Mouse (Mus musculus) ovary, postnatal 10 days (tissue): ENCODE results near the gene Ano5.

Experiments used
- DNase-seq: peaks from one replicate; pipeline ENCODE4 v3.0.0; 2022; ENCODE audit warnings: low spot score

Ano5 gene

DNA sequence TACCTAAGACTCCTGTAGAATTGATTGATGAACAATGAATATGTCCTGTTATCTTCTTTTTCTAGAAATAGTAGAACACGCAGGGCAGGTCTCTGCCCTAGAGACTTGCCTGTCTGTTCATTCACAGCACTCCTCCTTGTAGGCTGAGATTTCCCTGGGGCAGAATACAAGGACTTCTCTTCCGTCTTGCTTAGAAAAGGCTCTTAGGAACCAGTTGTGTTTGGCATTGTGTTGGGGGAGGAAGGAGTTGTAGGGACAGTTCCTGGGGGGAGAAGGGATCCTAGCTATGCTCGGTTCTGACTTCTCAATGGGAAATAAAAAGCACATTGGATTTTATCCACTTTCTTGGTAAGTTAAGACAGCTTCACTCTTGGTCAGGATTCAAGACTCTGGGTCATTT is 118.4 kb downstream of the Ano5 start:
- DNase-seq: no peak

DNA sequence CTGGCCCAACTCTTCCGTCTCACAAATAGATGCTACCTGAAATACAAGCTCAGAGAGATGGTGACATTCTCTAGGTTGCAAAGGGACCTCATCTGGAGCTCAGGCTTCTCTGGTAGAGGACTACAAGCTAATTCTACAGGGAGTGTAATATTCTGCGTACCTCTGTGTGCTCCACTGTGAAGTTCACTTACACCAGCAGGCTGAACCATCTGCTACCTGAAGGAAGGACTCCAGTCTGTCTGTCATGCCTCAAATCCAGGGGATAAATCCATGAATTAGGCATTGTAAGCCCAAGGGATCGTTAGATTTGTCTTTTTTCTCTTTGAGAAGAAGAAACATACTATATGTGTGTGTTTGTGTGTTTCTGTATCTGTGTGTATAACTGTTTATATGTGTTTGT is 120.3 kb downstream of the Ano5 start:
- no peak for DNase-seq

DNA sequence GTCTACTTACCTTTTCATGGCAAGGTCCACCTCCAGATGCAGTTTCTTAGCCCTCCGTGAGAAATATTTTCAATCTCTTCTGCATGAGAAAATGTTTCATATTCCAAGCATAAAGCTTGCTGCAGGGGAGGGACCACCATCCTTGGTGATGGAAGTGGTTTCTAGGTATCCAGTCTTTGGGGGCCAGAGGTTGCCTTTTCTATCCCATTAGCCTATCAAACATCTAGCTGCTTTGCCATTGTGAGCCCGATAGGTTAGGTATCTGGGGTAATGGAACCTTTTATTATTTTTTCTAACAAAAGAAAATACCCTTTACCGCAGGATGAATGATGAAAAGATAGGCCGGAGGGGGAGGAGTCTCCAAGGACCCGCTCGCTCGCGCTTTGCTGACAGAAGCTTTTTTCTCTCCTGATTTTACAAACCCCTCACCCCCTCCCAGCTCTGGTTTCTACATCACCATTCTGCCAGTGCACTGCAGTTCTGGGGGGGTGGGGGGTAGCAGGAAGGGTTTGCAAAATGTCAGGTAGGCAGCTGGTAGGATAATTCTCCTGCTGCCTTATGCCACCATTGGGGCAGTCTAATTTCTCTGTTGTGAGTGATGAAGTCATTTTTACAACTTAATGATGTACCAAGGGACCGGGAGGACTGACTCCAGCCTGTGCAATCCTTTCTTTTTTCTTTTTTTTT is 121.9 kb downstream of the Ano5 start:
- no peak for DNase-seq

DNA sequence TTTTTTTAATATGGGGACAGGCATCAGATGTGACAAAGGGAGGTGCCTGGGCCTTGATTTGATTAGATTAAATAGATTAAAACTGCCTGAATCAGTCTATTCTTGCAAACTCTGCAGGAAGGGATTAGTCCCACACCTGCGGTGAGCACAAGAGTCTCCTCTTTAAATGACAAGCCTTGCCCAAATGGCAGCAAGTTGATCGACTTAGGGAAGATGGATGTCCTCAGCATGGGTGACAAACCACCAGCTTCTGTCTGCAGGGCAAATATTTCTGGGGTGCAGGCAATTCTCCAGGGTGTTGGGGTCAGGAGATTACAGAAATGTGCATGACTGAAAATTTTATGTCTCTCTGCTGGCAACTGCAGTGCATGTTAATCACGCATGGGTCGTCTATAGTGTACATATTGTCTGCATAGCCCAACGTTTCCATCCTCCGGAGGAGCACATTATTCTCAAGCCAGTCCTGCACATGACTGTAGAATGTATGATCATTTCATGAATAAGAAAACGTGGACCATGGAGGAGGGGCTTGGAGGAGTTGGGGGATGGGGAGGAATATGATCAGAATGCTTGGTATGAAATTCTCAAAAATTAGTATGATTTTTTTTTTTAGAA is 122.5 kb downstream of the Ano5 start:
- no peak for DNase-seq
